Mouse (Mus musculus) monocyte, adult 5-6 weeks (primary cell): ENCODE data around the gene Tmem145. TPM values are rescaled to one million over a fixed set of nuclear protein-coding genes. Genes with fewer than 3 reads are reported as not detected.
"Not testable (repeated sequence)": the region's sequence is repeated elsewhere in the genome, so short reads cannot be mapped to it uniquely, and the experiment has no call there.

Source experiments
- ATAC-seq: fragments of 153-309, 156-312 bp; replicated peaks from 2 replicates; pipeline ENCODE4 v1.8.0; 2017; ENCODE audit warnings: mild to moderate bottlenecking; ENCODE audit not compliant: low TSS enrichment, insufficient number of reproducible peaks, severe bottlenecking, poor library complexity, low FRiP score
- total RNA-seq: library from RNA; stranded (forward); fragments of 200-1000, 200-491, 200-594 nt; gene quantifications from 3 replicates; pipeline ENCODE4 v1.2.3, GENCODE M21; 2017

Gene Tmem145
- total RNA-seq, 1 experiment from 2014 or later = not detected

DNA sequence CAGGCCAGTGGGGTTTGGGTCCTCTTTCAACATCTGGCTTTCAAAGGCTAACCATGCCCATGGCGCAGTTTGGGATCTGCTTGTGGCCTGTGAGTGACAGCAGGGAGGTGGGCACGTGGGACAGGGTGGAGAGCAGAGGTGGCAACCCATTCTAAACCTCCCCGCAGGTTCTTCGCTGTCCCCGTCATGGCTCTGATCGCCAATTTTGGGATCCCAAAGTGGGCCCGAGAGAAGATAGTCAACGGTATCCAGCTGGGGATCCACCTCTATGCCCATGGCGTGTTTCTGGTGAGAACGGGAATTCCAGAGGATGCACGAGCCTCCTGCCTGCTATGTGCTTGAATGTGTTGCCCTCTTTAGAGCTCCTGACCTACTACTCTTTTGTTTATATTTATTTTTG lies 5.3 kb downstream of the Tmem145 start:
- ATAC-seq = no peak

DNA sequence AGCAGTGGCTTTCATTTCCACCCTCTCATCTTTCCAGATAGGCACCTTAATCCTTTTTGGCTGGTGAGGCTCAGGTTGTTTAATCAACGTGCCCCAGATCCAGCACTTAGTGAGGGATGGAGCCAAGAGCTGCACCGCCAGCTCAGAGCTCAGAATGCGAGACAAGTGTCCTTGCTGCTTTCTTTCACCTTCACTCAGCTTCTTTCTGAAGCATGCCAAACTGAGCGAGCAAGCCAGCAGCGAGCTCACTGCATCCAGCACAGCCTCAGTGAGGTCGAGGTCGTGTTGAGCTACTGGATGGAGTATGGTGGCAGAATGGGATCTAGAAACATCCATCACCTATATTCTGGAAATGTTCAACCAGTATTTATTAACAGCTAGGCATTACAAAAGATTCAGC lies 7.4 kb downstream of the Tmem145 start:
- ATAC-seq = no peak

DNA sequence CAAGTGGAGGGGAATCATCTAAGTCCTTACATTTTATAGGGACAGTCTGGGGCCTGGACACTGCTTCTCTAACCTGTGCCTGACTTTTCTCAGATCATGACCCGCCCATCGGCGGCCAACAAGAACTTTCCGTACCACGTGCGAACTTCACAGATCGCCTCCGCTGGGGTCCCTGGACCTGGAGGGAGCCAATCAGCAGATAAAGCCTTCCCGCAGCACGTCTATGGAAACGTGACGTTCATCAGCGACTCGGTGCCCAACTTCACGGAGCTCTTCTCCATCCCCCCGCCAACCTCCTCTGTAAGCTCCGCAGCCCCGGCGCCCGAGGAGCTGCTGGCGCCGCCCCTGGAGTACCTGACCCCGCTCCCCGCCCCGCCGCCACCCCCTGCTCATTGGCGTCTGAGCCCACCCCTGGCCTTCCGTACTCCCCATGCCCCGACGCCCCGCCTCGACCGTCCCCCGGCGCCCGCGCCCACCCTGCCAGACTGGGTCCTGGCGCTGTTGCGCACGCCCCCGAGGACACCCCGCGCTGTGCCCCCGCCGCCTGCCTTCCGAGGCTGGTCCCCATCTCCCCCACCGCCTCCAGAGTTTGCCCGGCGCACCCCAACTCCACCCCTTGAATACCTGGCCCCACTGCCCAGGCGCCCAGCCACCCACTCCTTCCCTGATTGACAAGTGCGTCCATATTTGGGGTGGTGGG lies 8.8 kb downstream of the Tmem145 start:
- no peak for ATAC-seq

DNA sequence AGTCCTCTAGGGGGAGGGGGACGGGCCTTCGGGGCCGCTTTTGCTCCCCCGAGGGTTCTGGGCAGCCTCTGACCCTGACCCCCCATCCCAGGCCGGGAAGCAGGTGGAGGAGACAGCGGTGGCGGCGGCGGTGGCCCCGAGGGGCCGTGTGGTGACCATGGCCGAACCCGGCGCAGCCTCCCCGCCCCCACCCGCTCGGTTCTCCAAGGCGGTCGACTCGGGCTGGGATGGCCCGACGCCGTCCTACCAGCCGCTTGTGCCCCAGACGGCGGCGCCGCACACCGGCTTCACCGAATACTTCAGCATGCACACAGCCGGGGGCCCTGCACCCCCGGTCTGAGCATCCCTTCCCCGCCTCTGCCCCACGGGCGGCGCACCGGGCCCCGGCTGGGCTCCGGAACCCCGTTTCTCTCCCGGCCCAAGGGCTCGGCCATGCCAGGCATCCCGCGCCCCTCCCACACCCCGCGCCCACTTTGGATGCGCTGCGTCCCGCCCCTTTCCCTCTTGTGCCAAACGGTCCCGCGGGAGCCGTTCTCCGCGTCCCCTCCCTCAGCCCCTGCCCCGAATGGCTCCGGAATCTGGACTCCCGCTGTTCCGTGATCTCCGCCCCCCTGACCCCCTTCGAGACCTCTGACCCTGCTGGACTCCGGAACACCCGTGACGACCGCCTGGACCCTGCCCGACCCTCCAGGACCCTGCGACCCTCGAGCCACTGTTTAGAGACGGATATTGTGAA lies 9.6 kb downstream of the Tmem145 start:
- ATAC-seq = no peak

DNA sequence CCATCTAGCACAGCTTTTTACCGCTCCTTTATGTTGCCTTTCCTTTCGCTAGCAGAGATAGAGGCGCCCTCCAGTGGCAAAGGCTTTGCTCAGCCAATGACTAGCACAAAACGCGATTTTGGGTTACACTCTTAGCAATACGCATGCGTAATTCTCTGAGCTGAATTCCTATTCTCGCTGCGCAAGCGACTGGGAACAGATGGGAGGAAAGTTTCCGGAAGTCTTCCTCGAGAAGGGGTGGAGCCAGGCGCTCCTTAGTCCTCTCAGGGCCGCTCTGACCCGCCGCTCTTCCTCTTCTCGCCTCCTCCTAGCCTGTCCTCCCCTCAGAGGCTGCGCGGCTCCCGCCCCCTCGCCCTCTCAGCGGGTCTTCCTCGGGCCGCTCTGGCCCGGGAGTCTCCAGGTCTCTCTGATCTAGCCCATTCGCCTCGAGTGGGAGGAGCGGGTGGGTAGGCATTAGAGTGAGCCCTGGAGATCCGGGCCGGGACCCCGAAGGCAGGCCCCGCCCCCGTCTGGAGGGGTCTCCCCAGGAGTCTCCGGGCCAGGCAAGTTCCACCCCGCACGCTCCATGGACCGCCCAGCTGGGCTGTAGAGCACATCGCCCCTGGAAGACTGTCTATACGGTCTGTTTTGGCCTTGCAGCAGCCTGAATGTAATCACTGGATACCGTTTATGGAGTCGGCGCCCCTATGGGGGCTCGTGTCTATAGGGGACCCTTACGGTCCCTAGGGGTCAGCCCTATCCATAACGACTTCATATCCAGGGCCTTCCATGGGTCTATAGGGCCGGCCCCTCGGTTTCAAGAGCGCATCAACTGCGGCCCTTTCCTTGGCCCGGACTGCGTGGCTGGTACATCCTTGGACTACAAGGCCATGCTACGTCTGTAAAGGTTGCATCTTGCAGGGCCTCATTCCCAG lies 10.9 kb downstream of the Tmem145 start, which contains the start of gene Megf8:
TSS of gene Megf8 (plus strand) at position 633 of the 914 bp plus-strand sequence.
- ATAC-seq = peak; percentile 90

DNA sequence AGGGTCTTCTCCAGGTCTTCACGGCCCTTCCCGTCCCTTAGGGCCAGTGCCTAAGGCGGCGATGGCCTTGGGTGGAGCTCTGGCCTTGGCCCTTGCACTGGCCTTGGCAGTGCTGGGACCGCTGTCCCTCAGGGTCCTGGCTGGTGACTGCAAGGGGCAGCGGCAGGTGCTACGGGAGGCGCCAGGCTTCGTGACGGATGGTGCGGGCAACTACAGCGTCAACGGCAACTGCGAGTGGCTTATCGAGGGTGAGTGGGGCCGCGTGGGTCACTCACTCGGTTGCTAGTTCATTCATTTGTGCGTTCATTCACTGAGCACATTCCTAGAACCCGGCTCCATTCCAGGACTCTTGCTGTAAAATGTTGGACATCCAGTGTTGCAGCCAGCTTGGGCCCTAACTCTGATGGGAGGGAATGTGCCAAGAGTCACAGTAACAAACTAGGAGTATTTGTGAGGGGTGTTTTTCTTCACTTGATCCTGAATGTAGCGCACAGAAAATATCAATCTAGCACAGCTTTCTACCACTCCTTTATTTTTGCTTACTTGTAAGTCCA lies 11.6 kb downstream of the Tmem145 start:
- ATAC-seq = no peak

DNA sequence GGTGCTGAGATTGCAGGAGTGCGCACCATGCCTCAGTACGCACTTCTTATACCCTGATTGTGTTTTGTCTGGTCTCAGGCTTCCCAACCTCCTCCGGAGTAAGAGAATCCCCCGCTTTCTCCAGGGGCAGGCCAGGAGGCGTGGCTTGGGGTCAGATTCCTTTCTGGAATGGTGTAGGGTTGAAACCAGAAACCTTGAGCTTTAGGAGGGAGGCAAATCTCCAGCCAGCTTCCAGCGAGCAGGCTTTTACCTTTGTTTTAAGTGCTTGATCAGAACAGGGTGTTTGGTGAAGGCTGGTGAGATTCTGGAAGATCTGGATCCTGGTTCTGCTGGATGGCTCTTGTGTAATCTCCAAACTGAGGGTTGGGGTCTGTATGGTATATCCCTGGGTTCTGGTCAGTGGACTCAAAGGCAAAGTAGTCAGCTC lies 16.2 kb downstream of the Tmem145 start:
- no peak for ATAC-seq

DNA sequence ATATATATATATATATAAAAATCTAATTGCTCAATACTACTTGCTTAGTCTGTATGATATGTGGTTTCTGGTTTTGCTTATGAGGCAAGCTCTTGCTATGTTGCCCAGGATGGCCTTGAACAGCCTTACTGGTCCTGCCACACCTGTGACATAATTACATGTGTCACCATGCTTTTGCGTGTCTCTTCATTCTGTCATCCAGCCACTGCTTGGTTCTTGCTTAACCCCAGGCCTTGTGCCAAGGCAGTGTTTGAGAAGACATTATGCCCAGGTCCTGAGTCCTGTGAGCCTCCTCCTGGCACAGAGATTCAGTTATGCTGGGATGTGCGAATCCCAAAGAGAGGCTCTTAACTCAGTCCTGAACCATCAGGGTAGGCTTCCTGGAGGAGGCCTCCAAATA lies 17.3 kb downstream of the Tmem145 start:
- no peak for ATAC-seq

DNA sequence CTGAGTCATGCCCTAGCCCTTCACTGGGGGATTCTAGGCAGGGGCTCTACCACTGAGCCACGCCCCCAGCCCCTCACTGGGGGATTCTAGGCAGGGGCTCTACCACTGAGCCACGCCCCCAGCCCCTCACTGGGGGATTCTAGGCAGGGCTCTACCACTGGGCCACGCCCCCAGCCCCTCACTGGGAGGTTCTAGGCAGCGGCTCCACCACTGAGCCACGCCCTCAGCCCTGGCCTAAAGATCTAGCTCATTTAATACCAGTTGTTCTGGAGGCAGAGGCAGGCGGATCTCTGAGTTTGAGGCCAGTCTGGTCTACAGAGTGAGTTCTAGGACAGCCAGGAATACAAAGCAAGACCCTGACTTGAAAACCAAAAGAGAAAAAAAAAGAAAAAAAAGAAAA lies 19.5 kb downstream of the Tmem145 start:
- ATAC-seq = not testable (repeated sequence)

DNA sequence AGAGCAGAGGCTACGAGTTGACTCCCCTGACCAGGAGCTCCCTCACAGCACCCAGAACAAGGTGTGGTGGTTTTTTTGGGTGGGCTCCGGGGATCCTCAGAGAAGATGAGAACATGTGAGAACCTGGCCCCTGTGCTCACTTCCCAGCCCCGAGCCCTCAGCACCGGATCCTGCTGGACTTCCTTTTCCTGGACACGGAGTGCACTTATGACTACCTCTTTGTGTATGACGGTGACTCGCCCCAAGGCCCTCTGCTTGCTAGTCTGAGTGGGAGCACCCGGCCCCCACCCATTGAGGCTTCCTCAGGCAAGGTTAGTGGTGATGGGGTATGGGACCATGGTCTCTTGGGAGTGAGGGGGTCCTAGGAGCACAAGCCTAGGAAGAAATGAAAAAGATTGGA lies 20.3 kb downstream of the Tmem145 start:
- ATAC-seq = no peak

DNA sequence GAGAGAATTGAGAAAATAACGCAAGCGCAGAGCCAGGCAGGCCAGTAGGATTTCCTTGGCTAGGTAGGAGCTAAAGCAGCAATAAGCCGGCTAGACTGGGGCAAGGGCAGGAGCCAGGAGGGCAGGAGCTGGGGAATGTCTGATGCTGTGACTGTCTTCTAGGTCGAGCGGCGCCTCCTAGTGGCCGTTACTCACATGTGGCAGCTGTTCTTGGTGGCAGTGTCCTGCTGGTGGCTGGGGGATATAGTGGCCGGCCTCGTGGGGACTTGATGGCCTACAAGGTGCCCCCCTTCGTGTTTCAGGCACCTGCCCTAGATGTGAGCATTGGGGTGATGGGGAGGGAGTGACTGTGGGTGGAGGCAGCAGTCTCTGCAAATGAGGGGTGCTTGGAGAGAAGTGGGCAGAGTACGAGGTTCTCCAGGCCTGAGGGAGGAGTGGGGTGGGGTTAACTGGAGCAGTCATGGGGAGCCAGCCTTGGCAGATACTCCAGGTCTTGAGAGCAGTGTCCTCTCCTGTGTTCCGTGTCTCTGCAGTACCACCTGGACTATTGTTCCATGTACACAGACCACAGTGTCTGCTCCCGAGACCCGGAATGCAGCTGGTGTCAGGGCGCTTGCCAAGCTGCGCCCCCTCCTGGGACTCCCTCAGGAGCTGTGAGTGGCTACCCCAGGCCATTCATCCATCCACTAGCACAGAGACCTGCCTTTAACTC lies 27.8 kb downstream of the Tmem145 start:
- ATAC-seq = peak; percentile 75

DNA sequence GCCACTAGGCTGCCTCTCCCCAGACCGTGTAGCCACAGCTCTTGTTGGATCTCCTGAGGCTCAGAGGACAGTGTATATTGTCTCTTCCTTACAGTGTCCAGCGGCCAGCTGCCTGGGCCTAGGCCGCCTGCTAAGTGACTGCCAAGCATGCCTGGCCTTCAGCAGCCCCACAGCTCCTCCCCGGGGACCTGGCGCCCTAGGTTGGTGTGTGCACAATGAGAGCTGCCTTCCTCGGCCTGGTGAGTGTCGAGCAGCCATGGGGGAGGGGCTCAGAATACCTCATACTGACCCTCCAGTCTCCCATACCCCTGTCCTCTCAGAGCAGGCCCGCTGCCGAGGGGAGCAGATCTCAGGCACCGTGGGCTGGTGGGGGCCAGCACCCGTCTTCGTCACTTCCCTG lies 28.6 kb downstream of the Tmem145 start:
- no peak for ATAC-seq

DNA sequence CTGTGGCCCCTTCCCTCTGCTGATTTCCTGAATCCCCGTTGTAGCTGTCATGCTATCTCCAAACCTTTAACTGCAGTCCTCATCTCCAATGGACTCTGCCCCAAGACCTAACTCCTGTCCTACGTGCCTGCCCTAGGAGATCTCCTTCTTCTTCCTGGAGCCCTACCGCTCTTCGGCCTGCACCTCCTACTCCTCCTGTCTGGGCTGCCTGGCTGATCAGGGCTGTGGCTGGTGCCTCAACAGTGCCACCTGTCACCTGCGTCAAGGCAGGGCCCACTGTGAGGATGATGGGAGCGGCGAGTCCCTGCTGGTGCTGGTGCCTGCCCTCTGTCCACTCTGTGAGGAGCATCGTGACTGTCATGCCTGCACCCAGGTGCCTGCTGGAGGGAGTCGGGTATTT lies 33.4 kb downstream of the Tmem145 start:
- ATAC-seq = 0 out of 2 replicates have a peak, but pooled peaks have one; percentile 12

DNA sequence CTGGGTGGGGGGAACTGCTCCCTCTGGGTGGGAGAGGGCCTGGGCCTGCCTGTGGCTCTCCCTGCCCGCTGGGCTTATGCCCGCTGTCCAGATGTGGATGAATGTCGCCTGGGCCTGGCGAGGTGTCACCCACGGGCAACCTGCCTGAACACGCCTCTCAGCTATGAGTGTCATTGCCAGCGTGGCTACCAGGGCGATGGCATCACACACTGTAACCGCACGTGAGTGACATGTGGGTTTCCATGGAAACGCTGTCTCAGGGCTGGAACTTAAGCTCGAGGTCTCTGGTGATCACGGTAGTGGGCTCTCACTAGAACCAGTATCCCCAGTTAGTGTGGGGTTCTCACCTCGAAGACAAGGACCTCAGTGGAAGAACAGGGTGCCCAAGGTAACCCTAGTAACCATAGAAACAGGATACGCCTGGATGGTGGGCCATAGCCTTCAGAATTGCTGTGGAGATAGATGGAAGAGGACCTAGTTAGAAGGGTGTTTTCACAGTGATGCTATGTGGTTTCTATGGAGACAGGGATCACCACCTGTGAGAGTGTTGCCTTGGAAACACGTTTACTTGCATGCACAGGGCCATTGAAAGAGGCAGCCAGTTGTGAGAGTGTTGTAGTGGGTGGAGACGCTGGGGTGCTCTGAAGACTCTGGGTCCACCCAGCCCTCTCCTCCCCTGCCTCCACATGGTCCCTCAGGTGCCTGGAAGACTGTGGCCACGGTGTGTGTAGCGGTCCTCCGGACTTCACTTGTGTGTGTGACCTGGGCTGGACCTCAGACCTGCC lies 35.3 kb downstream of the Tmem145 start:
- ATAC-seq = no peak

DNA sequence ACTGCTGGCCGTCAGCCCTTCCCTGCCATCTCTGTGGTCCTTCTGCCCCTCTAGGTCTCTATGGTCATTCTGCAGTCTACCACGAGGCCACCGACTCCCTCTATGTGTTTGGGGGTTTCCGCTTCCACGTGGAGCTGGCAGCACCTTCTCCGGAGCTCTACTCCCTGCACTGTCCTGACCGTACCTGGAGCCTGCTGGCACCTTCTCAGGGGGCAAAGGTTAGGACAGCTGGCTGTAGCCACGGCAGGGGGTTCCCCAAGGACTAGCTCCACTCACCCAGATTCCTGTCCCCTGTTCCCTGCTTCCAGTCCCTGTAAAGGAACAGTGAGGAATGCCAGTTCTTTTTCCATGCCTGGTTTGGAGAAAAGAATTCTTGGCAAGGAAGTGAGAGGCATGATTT lies 43.0 kb downstream of the Tmem145 start:
- no peak for ATAC-seq

DNA sequence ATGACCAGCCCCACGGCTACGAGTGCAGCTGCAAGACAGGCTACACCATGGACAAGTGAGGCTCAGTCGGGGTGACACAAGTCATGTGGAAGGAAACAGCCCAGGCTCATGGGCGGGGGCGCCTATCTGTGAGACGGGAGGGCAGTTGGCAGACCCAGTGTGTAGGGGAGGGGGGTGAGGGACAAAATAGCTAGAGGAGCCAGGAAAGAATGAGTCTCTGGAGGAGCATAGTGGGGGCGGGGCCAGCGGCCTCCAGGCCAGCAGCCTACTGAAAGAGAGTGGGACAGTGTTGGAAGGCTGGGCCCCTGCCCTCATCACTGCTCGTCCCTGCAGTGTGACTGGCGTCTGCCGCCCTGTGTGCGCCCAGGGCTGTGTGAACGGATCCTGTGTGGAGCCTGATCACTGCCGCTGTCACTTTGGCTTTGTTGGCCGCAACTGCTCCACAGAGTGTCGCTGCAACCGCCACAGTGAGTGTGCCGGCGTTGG lies 52.9 kb downstream of the Tmem145 start:
- ATAC-seq = no peak

DNA sequence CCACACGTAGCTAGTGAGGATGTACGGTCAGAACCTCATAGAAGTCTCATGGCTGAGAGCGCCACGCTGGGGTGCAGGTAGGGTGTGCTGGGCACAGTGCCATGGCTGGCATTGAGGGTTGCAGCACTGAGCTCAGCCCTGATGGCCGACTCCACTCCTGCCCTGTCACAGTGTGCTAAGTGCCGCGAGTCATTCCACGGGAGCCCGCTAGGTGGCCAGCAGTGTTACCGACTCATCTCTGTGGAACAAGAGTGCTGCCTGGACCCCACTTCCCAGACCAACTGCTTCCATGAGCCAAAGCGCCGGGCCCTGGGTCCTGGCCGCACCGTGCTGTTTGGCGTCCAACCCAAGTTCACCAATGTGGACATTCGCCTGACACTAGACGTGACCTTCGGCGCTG lies 57.2 kb downstream of the Tmem145 start:
- no peak for ATAC-seq

DNA sequence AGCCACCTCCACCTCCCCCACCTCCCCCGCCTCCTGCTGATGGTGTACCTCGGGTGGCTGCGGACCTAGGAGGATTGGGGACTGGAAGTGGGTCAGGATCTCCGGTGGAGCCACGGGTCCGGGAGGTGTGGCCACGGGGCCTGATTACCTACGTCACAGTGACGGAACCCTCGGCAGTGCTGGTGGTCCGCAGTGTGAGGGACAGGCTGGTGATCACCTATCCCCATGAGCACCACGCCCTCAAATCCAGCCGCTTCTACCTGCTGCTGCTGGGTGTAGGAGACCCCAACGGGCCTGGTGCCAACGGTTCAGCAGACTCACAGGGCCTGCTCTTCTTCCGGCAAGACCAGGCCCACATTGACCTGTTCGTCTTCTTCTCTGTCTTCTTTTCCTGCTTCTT lies 57.7 kb downstream of the Tmem145 start:
- no peak for ATAC-seq
